Mouse (Mus musculus) spleen, postnatal 0 days (tissue): ENCODE measurements around the gene Slx1b. TPM values are rescaled to one million over a fixed set of nuclear protein-coding genes. Genes with fewer than 3 reads are reported as not detected.

ENCODE experiments used
- polyA plus RNA-seq: library from polyadenylated mRNA; unstranded; fragments of >200 nt; fragmentation: Nextera tagmentation; extraction: Ambion mirVana; gene quantifications from 2 replicates; pipeline ENCODE4 v1.2.1, GENCODE M21; 2015

Slx1b gene
- 3.1 and 4.5 TPM in 2 replicates for polyA plus RNA-seq

GRCm38 (mm10) chr7:126695631-126696207 is at the start of gene Slx1b:
Gene Slx1b (minus strand): TSS chr7:126695784.

GRCm38 (mm10) chr7:126707442-126708174 is 12.0 kb upstream of the Slx1b start, which contains the start of gene Coro1a:
Gene Coro1a (minus strand): TSS chr7:126707787.

GRCm38 (mm10) chr7:126695210-126695611 is 373 bp downstream of the Slx1b start, which contains the start of gene Bola2:
Gene Bola2 (plus strand): TSS chr7:126695401.

GRCm38 (mm10) chr7:126676207-126676606 is 19.4 kb downstream of the Slx1b start, which contains the start of gene Sult1a1:
Gene Sult1a1 (minus strand): TSS chr7:126676432.

GRCm38 (mm10) chr7:126649231-126650051 is 46.1 kb downstream of the Slx1b start, which contains the start of gene Sgf29:
Gene Sgf29 (plus strand): TSS chr7:126649309.

Other genes starting within 250 kb of the Slx1b start
- gene Atp2a1, start 232.7 kb downstream of the Slx1b start, polyA plus RNA-seq: 0.54 and 0.86 TPM in 2 replicates
- gene Sh2b1, start 220.4 kb downstream of the Slx1b start, polyA plus RNA-seq: 14.4 and 17.8 TPM in 2 replicates
- 56.1 and 56.4 TPM in 2 replicates for gene Tufm, start 208.4 kb downstream of the Slx1b start, polyA plus RNA-seq
- 25.9 and 26.0 TPM in 2 replicates for gene Atxn2l, start 192.3 kb downstream of the Slx1b start, polyA plus RNA-seq
- gene Eif3c, start 129.4 kb downstream of the Slx1b start, polyA plus RNA-seq: 127 and 128 TPM in 2 replicates
- 8.2 and 8.4 TPM in 2 replicates for gene Apobr, start 110.8 kb downstream of the Slx1b start, polyA plus RNA-seq
- 23.1 and 32.8 TPM in 2 replicates for gene Cln3, start 110.0 kb downstream of the Slx1b start, polyA plus RNA-seq
- gene Il27, start 100.8 kb downstream of the Slx1b start, polyA plus RNA-seq: 0.52 and 0.55 TPM in 2 replicates
- gene Nupr1, start 64.9 kb downstream of the Slx1b start, polyA plus RNA-seq: 14.0 and 15.6 TPM in 2 replicates
- gene Sgf29, start 46.5 kb downstream of the Slx1b start, polyA plus RNA-seq: 32.5 and 37.4 TPM in 2 replicates
- gene Sult1a1, start 19.4 kb downstream of the Slx1b start, polyA plus RNA-seq: 10.9 and 15.1 TPM in 2 replicates
- gene Bola2, start 383 bp downstream of the Slx1b start, polyA plus RNA-seq: 142 and 152 TPM in 2 replicates
- gene Coro1a, start 12.0 kb upstream of the Slx1b start, polyA plus RNA-seq: 226 and 316 TPM in 2 replicates
- 46.8 and 62.2 TPM in 2 replicates for gene Mapk3, start 63.8 kb upstream of the Slx1b start, polyA plus RNA-seq
- 4.7 and 6.9 TPM in 2 replicates for gene Gdpd3, start 70.5 kb upstream of the Slx1b start, polyA plus RNA-seq
- gene Ypel3, start 81.2 kb upstream of the Slx1b start, polyA plus RNA-seq: 155 and 172 TPM in 2 replicates
- 0.81 and 1.0 TPM in 2 replicates for gene Tbx6, start 85.7 kb upstream of the Slx1b start, polyA plus RNA-seq
- 134 and 141 TPM in 2 replicates for gene Ppp4c, start 96.7 kb upstream of the Slx1b start, polyA plus RNA-seq
- gene Fam57b, start 101.9 kb upstream of the Slx1b start, polyA plus RNA-seq: 0.16 TPM in 1 of 2 replicates, not detected in the other
- gene 4930451I11Rik, start 135.9 kb upstream of the Slx1b start, polyA plus RNA-seq: not detected in 2 replicates
- not detected in 2 replicates for gene Doc2a, start 151.6 kb upstream of the Slx1b start, polyA plus RNA-seq
- gene Hirip3, start 166.2 kb upstream of the Slx1b start, polyA plus RNA-seq: 22.2 and 23.3 TPM in 2 replicates
- gene Ino80e, start 166.6 kb upstream of the Slx1b start, polyA plus RNA-seq: 54.5 and 56.4 TPM in 2 replicates
- gene Taok2, start 188.9 kb upstream of the Slx1b start, polyA plus RNA-seq: 16.8 and 21.7 TPM in 2 replicates
- gene Tmem219, start 227.1 kb upstream of the Slx1b start, polyA plus RNA-seq: 27.2 and 31.4 TPM in 2 replicates
- 9.0 and 9.3 TPM in 2 replicates for gene Kctd13, start 233.1 kb upstream of the Slx1b start, polyA plus RNA-seq